Mouse (Mus musculus): ENCODE measurements around the gene Siva1.

Siva1 gene

GRCm38 (mm10) chr12:112644180-112644854, at the start of gene Siva1:
TSS of gene Siva1 (plus strand) at chr12:112644679.
- DNase-seq, result peak; percentile 100

GRCm38 (mm10) chr12:112594989-112595388, 49.5 kb upstream of the Siva1 start:
- peak; percentile 36 for DNase-seq

- DNase-seq, result no peak
These were observed 48.9 kb upstream of the Siva1 start for GRCm38 (mm10) chr12:112595626-112596025.

- DNase-seq, result no peak
These were observed 48.0 kb upstream of the Siva1 start for GRCm38 (mm10) chr12:112596454-112596853.

GRCm38 (mm10) chr12:112596891-112597500, 47.5 kb upstream of the Siva1 start:
- no peak for DNase-seq

GRCm38 (mm10) chr12:112597618-112598017, 46.9 kb upstream of the Siva1 start:
- peak; percentile 44 for DNase-seq

- no peak for DNase-seq
These were observed 45.3 kb upstream of the Siva1 start for GRCm38 (mm10) chr12:112599198-112599597.

DNA sequence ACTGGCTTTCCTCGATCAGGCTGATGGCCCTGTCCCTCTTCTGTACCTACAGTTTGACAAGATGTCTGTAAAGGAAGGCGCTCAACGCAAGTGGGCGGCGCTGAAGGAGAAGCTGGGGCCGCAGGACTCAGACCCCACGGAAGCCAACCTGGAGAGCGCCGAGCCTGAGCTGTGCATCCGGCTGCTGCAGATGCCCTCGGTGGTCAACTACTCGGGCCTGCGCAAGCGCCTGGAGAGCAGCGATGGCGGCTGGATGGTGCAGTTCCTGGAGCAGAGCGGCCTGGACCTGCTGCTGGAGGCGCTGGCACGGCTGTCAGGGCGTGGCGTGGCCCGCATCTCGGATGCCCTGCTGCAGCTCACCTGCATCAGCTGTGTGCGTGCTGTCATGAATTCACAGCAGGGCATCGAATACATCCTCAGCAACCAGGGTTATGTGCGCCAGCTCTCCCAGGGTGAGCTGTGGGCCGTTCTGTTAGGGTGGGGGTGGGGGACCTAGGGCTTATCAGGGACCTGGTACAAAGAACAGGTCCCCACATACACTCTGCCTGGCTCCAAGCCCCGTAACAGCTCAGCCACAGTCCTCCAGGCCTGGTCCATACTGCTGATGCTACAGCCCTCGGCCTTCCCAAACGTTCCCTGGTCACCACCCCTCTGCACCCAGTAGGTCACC, 44.4 kb upstream of the Siva1 start:
- no peak for DNase-seq

DNA sequence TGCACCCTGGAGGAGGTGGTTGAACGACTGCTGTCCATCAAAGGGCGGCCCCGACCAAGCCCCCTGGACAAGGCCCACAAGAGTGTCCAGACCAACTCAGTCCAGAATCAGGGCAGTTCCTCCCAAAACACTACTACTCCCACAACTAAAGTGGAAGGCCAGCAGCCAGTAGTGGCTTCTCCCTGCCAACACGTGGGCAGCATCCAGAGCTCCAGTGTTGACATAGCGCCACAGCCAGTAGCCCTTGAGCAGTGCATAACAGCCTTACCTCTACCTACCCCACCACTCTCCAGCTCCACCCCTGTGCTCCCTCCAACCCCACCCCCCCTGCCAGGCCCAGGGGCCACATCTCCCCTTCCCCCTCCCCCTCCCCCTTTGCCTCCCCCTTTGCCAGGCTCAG, 40.5 kb upstream of the Siva1 start:
- no peak for DNase-seq

- no peak for DNase-seq
These were observed 39.5 kb upstream of the Siva1 start for GRCm38 (mm10) chr12:112604709-112605649.

- DNase-seq, result peak; percentile 67
These were observed 38.7 kb upstream of the Siva1 start for GRCm38 (mm10) chr12:112605766-112606165.

DNA sequence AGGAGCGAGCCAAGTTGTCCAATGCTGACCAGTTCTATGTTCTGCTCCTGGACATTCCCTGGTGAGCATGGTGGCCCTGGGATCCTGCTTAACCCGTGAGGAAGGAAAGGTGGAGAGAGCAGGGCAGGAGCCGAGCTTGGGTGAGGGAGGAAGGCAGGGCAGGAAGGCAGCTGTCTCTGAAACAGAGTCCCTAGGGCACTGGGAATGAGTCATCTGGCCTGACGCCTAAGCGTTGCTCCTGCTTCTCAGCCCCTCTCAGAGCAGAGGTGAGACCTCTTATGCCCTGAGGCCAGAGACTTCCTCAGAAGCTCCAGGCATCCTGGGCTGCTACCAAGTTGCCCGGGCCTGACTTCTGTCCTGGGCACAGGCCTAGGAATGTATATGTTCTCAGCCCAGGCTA, 37.5 kb upstream of the Siva1 start:
- DNase-seq, result no peak

- no peak for DNase-seq
These were observed 35.4 kb upstream of the Siva1 start for GRCm38 (mm10) chr12:112609031-112609430.

- DNase-seq, result no peak
These were observed 27.8 kb upstream of the Siva1 start for GRCm38 (mm10) chr12:112616668-112617067.

DNA sequence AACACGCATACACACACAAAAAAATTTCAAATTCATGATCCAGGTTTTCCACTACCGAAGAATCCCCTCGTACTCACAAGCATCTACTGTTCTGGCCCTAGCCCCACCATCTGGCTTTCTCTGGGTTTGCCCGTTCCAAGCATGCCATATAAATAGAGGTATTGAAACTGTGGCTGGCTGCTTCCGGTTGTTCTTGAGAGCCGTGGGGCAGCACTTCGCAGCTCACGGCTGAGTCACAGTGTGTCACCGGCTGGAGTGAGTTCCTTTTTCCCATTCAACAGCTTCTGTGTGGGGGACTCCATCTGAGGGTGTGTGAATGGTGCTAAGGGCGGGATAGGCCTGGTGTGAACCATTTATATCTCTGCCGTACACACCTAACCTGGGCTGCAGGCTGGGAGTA, 27.3 kb upstream of the Siva1 start:
- DNase-seq, result no peak

DNA sequence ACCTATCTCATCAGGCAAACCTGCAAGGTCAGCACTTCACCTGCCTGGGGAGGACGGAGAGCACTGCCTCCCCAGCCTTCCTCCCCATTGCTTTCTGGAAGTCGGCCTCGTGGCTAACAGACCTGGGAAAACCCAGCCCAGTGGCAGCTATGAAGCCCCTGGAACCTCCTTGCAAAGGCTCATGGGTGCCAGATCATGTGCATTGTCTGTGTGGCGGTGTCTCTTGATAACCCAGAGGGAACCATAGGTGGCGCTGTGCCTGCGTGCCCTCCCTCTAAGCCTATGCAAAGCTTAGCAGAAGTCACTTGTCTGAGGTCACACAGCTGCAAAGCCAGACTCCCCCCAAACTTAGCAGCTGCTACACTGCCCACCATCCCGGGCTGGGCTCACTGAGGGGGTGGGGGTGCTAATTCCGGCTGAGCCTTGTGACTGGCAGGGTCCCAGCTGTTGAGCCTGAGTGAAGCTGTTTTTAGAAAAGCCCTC, 26.5 kb upstream of the Siva1 start:
- DNase-seq, result peak; percentile 37

DNA sequence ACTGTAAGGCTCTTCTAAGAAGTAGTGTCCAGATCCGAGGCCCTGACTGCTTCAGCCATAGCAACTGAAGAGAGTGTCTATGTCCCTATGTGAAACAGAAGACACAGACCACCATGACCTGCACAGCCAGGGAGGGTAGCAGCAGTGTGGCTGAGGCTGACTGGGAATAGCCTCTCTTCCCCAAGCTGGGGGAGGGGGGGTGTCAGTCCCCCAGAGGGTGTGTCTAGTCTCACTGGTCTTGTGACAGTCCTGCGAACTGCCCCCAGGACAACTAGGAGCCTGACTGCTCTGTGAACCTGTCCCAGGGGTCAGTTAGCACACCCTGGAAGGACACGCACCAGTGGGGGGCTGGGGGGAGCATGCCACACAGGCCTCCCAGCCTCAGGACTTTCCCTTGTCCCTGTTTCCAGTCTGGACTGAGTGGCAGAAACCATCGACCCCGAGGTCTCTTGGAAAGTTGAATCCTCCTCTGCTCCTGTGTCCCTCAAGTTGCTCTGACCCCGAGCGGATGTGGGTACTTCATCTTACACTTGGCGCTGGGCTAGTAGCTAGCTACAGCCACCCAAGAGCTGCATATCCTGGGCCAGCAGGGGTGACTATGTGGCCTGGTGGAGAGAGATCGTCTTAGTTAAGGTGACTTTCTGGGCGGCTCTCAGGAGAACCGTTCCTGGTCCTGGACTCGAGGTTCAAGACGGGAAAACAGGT, 25.3 kb upstream of the Siva1 start:
- peak; percentile 29 for DNase-seq

GRCm38 (mm10) chr12:112619686-112620353, 24.7 kb upstream of the Siva1 start, which contains the start of gene Adssl1:
TSS of gene Adssl1 (plus strand) at chr12:112620045.
- peak; percentile 56 for DNase-seq

- no peak for DNase-seq
These were observed 24.0 kb upstream of the Siva1 start for GRCm38 (mm10) chr12:112620354-112621061.

DNA sequence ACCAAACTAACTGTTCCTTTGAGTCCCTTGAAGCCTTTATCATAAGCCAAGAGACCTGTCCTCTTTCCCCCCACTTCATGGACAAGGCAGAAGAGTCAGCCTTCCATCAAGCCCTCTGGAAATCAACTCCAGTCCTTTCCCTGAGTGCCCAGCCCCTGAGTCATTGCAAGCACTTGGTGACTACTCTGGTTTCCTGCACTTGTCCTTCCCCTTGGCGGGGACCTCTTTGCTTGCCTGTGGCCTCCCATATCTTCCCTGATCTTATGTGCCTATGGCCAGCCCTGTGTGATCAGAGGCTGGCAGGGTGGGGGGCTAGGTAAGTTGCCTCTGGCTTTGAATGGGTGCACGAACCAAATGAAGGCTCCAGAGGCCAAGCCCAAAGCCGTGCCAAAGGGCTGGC, 22.6 kb upstream of the Siva1 start:
- no peak for DNase-seq

- DNase-seq, result peak; percentile 47
These were observed 20.7 kb upstream of the Siva1 start for GRCm38 (mm10) chr12:112623742-112624141.
